Mouse (Mus musculus) spleen, adult 2 months (tissue): ENCODE results near the gene Tnks2. TPM values are rescaled to one million over a fixed set of nuclear protein-coding genes. Genes with fewer than 3 reads are reported as not detected.

Source experiments
- DNase-seq, 2 experiments: peaks; one replicate each; pipeline versions ENCODE4 v3.0.0 to v3.0.0-alpha.2; 2012 to 2021; ENCODE audit warnings: low spot score in 2 of 2, low read depth in 1 of 2
- H3K27ac ChIP-seq: fragments of 200-500 bp; 2 replicates; pipeline ENCODE4 v1.5.1; 2012; ENCODE audit warnings: low read length, inconsistent platforms; ENCODE audit not compliant: insufficient read depth
- H3K27me3 ChIP-seq: fragments of 200-500 bp; 2 replicates; pipeline ENCODE4 v1.6.1; 2012; ENCODE audit warnings: mild to moderate bottlenecking, moderate library complexity, low read length, inconsistent platforms; ENCODE audit not compliant: control insufficient read depth, insufficient read depth
- H3K36me3 ChIP-seq: fragments of 200-500 bp; 2 replicates; pipeline ENCODE4 v1.6.1; 2012; ENCODE audit warnings: mild to moderate bottlenecking, low read length, inconsistent platforms; ENCODE audit not compliant: control insufficient read depth, insufficient read depth
- H3K4me1 ChIP-seq: fragments of 200-500 bp; 2 replicates; pipeline ENCODE4 v1.6.1; 2011; ENCODE audit warnings: inconsistent platforms; ENCODE audit not compliant: control insufficient read depth, insufficient read depth, insufficient read length
- H3K4me3 ChIP-seq: fragments of 200-500 bp; 2 replicates; pipeline ENCODE4 v1.5.1; 2011; ENCODE audit warnings: mild to moderate bottlenecking, inconsistent platforms; ENCODE audit not compliant: insufficient read depth, insufficient read length; ENCODE audit errors: extremely low read depth
- CTCF ChIP-seq: fragments of 200-500 bp; IDR thresholded peaks from 2 replicates; pipeline ENCODE4 v1.5.1; 2011; ENCODE audit warnings: mild to moderate bottlenecking, inconsistent platforms; ENCODE audit not compliant: insufficient read depth, insufficient read length, insufficient replicate concordance; ENCODE audit errors: extremely low read depth
- POLR2A ChIP-seq: fragments of 200-500 bp; IDR thresholded peaks from 2 replicates; pipeline ENCODE4 v1.6.1; 2011; ENCODE audit warnings: low read depth, low read length, inconsistent platforms
- WGBS: fragments of 180-500 bp; shearing (Covaris S2); methylation state at CpG from one replicate; pipeline ENCODE4 v1.1.7; 2018; 5-methylcytosine and 5-hydroxymethylcytosine counted together
- polyA plus RNA-seq: library from polyadenylated mRNA; depleted of rRNA; stranded (reverse); fragments of >200 nt; gene quantifications from 2 replicates; pipeline ENCODE4 v1.2.3, GENCODE M21; 2012

Gene Tnks2
- polyA plus RNA-seq, 1 experiment: 14.2 TPM

DNA sequence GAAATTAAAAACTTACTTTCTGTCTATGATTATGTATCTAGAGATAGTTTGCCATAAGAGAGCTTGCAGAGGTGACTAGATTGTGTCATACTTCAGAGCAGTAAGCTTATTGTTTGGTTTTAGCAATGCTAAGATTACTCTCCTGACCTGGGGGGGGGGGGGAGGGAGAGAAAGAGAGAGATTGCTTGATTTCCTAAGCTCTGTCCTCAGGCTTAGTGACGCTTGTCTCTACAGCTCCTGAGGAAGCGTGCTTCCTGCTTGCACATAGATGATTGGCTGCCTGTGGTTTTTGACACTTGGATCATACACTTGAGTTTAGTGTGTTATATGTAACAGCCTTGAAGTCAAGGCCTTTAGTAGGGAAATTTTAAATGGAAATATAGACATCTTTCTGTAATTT, 40.6 kb downstream of the Tnks2 start:
- H3K4me1 ChIP-seq: no peaks in the 10 kb centered on the region
- H3K4me3 ChIP-seq: no peak overlapping the region
- H3K36me3 ChIP-seq: peaks cover 39% of the 10 kb centered on the region
- no peak for DNase-seq
- H3K27ac ChIP-seq: no peak overlapping the region
- H3K27me3 ChIP-seq: no peaks in the 10 kb centered on the region; the same call in 1 of the 2 replicates
- 87% methylated on average over 2 of the region's 2 CpGs for WGBS
- TF ChIP-seq CTCF (no peak), POLR2A (no peak)

DNA sequence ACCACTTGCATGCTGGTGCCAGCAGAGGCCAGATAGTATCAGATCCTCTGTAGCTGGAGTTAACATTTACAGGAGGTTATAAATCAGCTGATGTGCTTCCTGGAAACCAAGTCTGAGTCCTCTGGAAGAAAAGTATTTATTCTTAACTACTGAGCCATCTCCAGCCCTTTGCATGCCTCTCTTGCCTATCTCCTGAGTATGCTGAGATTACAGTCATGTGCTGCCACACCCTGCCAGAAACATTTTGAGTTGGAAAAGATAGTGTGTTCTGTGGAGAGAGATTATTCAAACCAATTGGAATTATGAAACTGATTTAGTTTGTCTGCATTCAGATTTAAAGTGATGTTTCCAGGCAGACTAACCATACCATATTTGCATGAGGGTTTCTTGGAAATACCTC, 43.3 kb downstream of the Tnks2 start:
- TF ChIP-seq CTCF (no peak), POLR2A (no peak)
- no peaks in the 10 kb centered on the region for H3K4me1 ChIP-seq
- H3K27me3 ChIP-seq: no peaks in the 10 kb centered on the region; the same call in 1 of the 2 replicates
- H3K27ac ChIP-seq: no peak overlapping the region
- peaks cover 40% of the 10 kb centered on the region for H3K36me3 ChIP-seq
- H3K4me3 ChIP-seq: no peak overlapping the region
- DNase-seq: no peak

DNA sequence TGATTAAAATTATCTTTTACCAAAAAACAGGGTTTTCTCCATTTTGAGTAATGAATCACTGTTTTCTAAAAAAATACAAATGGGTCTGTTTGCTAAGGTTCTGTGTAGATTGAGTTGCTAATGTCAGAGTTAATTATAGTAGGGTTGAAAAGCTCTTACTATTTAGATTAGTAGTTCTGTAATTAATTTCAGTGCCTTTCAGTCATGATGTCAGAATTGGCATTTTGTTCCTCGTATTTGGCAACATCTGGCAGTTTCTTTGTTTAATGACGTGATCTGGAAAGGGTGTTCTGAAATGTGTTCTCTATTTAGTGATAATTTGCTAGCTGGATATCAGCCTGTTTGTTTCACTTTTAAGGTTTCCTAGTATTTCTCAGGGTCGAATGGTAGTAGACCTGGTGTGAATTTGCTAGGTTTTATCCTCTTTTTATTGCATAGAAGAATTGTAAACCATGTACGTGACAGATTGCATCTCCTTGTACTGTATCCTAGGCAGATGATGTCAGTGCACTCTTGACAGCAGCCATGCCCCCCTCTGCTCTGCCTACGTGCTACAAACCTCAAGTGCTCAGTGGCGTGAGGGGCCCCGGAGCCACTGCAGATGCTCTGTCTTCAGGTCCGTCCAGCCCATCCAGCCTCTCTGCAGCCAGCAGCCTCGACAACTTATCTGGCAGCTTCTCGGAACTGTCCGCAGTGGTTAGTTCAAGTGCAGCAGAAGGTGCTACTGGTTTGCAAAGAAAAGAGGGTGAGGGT, 44.9 kb downstream of the Tnks2 start:
- H3K4me3 ChIP-seq: no peak overlapping the region
- H3K27me3 ChIP-seq: no peaks in the 10 kb centered on the region; the same call in 1 of the 2 replicates
- no peaks in the 10 kb centered on the region for H3K4me1 ChIP-seq
- no peak overlapping the region for H3K27ac ChIP-seq
- H3K36me3 ChIP-seq: peaks cover 42% of the 10 kb centered on the region
- WGBS: 91% methylated on average over 11 of the region's 11 CpGs
- DNase-seq: no peak
- TF ChIP-seq POLR2A (no peak), CTCF (no peak)

DNA sequence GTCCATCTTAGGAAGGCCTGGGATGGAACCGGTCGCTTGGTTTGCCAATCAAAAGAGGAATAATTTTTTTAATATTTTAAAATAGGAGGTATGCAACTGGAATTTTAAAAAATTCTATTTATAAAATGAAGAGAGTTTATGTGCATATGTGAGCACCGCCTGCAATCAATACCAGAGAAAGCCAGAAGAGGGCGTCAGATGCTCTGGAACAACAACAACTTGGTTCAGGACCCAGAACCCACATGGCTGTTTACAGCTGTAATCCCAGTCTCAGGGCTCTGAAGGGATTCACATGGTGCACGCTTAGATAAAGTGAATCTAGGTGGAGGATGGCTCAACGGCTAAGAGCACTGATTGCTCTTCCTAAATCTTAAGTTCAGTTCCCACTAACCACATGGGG, 49.1 kb downstream of the Tnks2 start:
- DNase-seq: no peak

DNA sequence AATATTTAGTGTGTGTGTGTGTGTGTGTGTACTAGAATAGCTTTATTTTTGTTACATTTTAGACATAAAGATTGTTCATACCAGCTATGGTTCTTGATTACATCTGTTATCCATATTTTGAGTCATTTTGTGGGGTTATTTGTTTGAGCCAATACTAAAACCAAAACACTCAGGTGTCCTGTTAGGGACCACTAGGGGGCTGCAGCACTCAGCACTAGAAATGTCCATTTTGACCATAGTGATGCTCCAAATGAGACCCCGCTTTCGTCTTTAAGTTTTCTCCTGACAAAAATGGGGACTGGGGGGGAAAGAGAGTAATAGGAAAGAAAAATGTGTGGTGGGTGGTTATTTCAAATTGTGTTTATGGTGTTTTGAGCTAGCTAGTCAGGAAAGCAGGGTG, 52.3 kb downstream of the Tnks2 start:
- DNase-seq: no peak
- WGBS: 90% methylated on average over 2 of the region's 2 CpGs
- TF ChIP-seq CTCF (no peak), POLR2A (no peak)

More for the DNA sequence above, 49.1 kb downstream of the Tnks2 start:
- Histone ChIP-seq H3K27me3 (no peaks in the 10 kb centered on the region), H3K4me3 (no peak overlapping the region), H3K4me1 (no peaks in the 10 kb centered on the region), H3K27ac (no peak overlapping the region), H3K36me3 (peaks cover 44% of the 10 kb centered on the region)
- WGBS: 90% methylated on average over 6 of the region's 6 CpGs
- no peak for TF ChIP-seq POLR2A
- no peak for TF ChIP-seq CTCF

DNA sequence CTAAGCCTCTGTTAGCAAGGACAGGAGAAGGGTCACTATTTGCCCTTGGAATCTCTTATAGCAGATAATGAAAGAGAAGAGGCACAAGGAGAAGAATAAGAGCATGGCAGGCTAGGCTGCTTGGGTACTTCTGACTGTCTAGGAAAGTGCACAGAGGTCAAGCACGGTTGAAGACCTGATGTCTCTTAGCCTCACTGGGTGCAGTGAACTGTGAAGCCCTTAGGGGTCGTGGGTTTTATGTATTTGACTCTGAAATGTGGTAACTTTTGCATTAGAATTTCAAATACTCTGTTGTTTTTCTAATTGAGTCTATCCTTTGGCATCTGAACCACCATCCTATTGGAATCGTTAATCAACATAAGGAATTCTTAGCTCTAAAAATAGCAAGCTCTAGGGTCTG, 53.7 kb downstream of the Tnks2 start:
- 60% methylated on average over 3 of the region's 3 CpGs for WGBS
- Histone ChIP-seq H3K27me3 (no peaks in the 10 kb centered on the region), H3K4me1 (no peaks in the 10 kb centered on the region), H3K27ac (no peak overlapping the region), H3K36me3 (peaks cover 44% of the 10 kb centered on the region), H3K4me3 (no peak overlapping the region)
- TF ChIP-seq CTCF: no peak
- TF ChIP-seq POLR2A: no peak
- DNase-seq: no peak

More for the DNA sequence above, 52.3 kb downstream of the Tnks2 start:
- Histone ChIP-seq H3K27ac (no peak overlapping the region), H3K36me3 (peaks cover 50% of the 10 kb centered on the region), H3K27me3 (no peaks in the 10 kb centered on the region), H3K4me1 (no peaks in the 10 kb centered on the region), H3K4me3 (no peak overlapping the region)

DNA sequence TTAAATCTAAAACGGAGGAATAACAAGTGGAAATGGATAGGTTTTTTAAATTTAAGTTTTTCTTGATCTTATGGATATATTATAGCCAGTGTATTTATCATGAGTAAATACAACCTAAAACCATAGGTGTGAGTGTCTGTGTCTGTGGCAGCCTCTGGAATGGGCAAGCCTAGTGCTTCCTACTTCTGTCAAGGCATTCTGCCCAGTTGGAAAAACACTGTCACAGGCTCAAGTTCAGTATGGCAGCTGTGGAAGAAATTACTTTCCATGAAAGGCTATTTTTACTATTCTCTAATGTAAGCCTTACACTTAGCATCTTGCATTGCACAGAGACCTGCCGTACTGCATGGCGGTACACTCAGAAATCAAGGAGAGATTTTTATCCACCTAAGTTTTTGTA, 57.7 kb downstream of the Tnks2 start:
- WGBS: 96% methylated on average over 3 of the region's 3 CpGs
- DNase-seq: no peak
- Histone ChIP-seq H3K27ac (no peak overlapping the region), H3K36me3 (peaks cover 23% of the 10 kb centered on the region), H3K27me3 (no peaks in the 10 kb centered on the region), H3K4me1 (no peaks in the 10 kb centered on the region), H3K4me3 (no peak overlapping the region)
- TF ChIP-seq CTCF (no peak), POLR2A (no peak)
